Mouse (Mus musculus): ENCODE results near the gene U2surp. TPM values are rescaled to one million over a fixed set of nuclear protein-coding genes. Genes with fewer than 3 reads are reported as not detected.

U2surp gene
- polyA plus RNA-seq, 1 experiment from 2014 or later, result 87.5 TPM

Other genes with a start within 250 kb of the U2surp start
- gene Chst2, start 105.3 kb downstream of the U2surp start, polyA plus RNA-seq (2015; fragmentation: Nextera tagmentation; extraction: Ambion mirVana), result 0.39 and 0.42 TPM in 2 replicates
- gene Paqr9, start 47.7 kb upstream of the U2surp start, polyA plus RNA-seq (2015; fragmentation: Nextera tagmentation; extraction: Ambion mirVana), result 8.4 and 8.5 TPM in 2 replicates
- gene Pcolce2, start 125.6 kb upstream of the U2surp start, polyA plus RNA-seq (2015; fragmentation: Nextera tagmentation; extraction: Ambion mirVana), result 9.1 and 11.0 TPM in 2 replicates
- 0.32 and 0.44 TPM in 2 replicates for gene Trpc1, start 238.4 kb upstream of the U2surp start, polyA plus RNA-seq (2015; fragmentation: Nextera tagmentation; extraction: Ambion mirVana)

Data from liver, embryonic 13.5 days (tissue).